Mouse (Mus musculus): ENCODE data around the gene Itgb8. TPM values are rescaled to one million over a fixed set of nuclear protein-coding genes. Genes with fewer than 3 reads are reported as not detected.

Gene Itgb8
- polyA plus RNA-seq, 1 experiment from 2014 or later = 11.8 TPM

DNA sequence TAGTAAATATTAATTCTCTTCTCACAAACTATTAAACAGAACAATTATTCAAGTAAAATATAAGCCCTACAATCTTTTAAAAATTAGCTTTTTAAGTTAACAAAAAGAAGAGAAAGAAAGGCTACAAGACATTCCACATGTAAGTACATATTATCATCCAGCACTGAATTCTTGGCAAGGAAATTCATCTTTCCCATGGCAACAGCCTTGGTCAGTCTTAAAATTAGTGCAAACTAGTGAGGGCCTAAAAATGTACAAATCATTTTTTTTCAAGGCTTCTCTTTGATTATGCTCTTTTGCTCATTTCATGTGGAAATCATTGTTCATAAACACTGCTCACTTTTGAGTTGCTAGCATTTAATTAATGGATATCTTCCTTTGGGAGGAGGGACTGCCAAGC lies 77.8 kb downstream of the Itgb8 start:
- ATAC-seq (replicated peaks) = no peak
- no peak overlapping the region for H3K27ac ChIP-seq (replicated peaks)
- no peak overlapping the region for H3K4me2 ChIP-seq (replicated peaks)
- no peak overlapping the region for H3K4me3 ChIP-seq
- H3K27me3 ChIP-seq = no peaks in the 10 kb centered on the region
- H3K4me1 ChIP-seq = 0 out of 2 replicates have a peak, but pooled peaks cover 6% of the 10 kb centered on the region
- H3K9me3 ChIP-seq = no peaks in the 10 kb centered on the region
- no peak overlapping the region for H3K9ac ChIP-seq (replicated peaks)
- peaks cover 19% of the 10 kb centered on the region for H3K36me3 ChIP-seq

DNA sequence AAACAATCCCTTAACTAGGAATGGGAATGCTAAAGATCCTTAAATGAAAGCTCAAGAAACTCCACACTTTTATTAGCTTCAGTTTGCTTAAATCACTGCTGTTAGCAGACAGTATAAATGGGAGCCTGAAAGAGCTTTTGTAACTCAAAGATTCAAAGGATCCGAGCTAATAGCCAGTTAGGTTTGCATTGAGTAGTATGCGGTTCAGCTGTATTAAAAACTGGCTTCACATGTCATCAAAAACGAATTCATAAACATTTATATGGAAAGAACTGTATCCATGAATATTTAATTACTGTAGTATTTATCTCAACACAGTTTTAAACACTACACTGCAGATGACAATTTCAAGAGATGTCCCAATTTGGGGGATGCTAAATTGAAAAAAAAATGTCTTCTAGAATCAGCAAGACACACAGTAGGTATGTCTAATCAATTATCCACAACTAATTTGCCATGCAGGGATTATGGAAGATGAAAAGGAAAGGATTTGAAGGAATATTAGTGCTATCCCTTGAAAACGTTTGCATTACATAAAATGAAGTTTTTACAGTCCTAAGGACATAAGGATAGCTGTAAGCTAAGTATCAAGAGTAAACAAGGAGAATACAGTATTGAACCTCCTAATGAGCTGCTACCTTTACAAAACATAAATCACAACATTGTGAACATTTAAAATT lies 79.2 kb downstream of the Itgb8 start:
- 25% methylated on average over 4 of the region's 4 CpGs for WGBS
- no peak for ATAC-seq (replicated peaks)
- H3K4me2 ChIP-seq (replicated peaks) = no peak overlapping the region

DNA sequence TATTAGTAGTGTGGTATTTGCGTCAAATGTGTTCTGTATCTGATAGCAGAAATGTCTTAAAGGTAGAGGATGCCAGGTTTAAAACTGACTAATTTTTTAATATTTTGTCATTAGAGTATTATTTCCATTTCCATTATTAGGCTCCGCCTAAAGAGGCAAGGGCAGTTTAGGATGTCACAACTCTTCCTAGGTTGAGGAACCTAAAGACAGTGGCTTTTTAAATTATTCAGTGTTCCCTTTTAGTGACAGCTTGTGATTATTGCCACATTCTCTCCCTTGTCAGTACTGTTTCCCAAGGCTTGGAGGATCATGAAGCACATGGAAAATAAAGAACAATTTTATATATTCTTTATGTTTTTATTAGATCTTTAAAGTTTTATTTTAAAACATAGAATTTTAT lies 80.9 kb downstream of the Itgb8 start:
- Histone ChIP-seq H3K4me3 (no peak overlapping the region), H3K27me3 (no peaks in the 10 kb centered on the region), H3K4me2 (replicated peaks) (no peak overlapping the region), H3K9me3 (no peaks in the 10 kb centered on the region), H3K27ac (replicated peaks) (no peak overlapping the region), H3K9ac (replicated peaks) (no peak overlapping the region), H3K36me3 (peaks cover 4% of the 10 kb centered on the region), H3K4me1 (no peaks in the 10 kb centered on the region)
- WGBS = 92% methylated on average over 2 of the region's 2 CpGs
- ATAC-seq (replicated peaks) = no peak

More for the DNA sequence above, 79.2 kb downstream of the Itgb8 start:
- Histone ChIP-seq H3K9me3 (no peaks in the 10 kb centered on the region), H3K4me3 (no peak overlapping the region), H3K36me3 (peaks cover 10% of the 10 kb centered on the region), H3K27me3 (no peaks in the 10 kb centered on the region), H3K4me1 (0 out of 2 replicates have a peak, but pooled peaks cover 2% of the 10 kb centered on the region), H3K27ac (replicated peaks) (no peak overlapping the region), H3K9ac (replicated peaks) (no peak overlapping the region)

DNA sequence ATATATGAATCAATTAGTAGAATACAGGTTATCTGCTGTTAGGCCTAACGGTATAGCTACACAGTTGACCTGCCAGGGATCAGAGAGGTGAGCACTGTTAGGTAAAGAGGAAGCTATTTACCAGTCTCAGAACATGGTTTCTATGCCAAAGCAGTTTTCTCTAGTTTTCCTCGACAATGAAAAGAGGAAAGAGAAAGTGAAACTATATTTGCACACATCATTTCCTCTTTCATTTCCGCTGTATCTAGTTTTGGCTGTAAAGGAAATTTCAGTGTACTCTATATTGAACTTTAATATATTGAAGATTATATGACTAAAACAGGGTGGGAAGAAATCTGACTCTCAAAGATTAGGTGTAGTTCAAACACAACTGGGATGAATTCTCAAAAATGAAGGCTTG lies 81.5 kb downstream of the Itgb8 start:
- Histone ChIP-seq H3K4me2 (replicated peaks) (no peak overlapping the region), H3K36me3 (no peaks in the 10 kb centered on the region; the same call in 1 of the 2 replicates), H3K9ac (replicated peaks) (no peak overlapping the region), H3K27ac (replicated peaks) (no peak overlapping the region), H3K4me1 (no peaks in the 10 kb centered on the region), H3K9me3 (no peaks in the 10 kb centered on the region), H3K4me3 (no peak overlapping the region), H3K27me3 (no peaks in the 10 kb centered on the region)
- 86% methylated on average over 3 of the region's 3 CpGs for WGBS
- ATAC-seq (replicated peaks) = no peak

DNA sequence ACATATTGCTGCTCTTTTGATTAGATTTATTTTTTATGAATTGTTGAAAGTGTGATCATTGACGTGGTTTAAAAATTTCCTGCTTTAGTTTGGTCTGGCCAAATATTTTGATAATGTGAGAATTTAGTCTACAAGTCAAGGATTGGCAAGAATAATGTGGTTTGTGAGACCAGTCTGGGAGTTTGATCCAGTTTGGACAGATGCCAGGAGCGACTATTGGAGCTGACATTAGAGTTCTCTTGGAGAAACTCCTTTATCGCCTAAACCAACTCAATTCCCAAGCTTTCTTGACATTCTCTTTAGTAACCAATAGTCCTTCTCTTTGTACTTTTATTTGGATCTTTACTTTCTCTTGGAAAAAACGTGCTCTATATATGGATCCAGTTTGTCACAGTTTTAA lies 83.0 kb downstream of the Itgb8 start:
- Histone ChIP-seq H3K4me2 (replicated peaks) (no peak overlapping the region), H3K9ac (replicated peaks) (no peak overlapping the region), H3K27ac (replicated peaks) (no peak overlapping the region), H3K9me3 (no peaks in the 10 kb centered on the region), H3K4me3 (no peak overlapping the region), H3K4me1 (no peaks in the 10 kb centered on the region), H3K27me3 (no peaks in the 10 kb centered on the region), H3K36me3 (no peaks in the 10 kb centered on the region)
- 67% methylated on average over 4 of the region's 4 CpGs for WGBS
- no peak for ATAC-seq (replicated peaks)

DNA sequence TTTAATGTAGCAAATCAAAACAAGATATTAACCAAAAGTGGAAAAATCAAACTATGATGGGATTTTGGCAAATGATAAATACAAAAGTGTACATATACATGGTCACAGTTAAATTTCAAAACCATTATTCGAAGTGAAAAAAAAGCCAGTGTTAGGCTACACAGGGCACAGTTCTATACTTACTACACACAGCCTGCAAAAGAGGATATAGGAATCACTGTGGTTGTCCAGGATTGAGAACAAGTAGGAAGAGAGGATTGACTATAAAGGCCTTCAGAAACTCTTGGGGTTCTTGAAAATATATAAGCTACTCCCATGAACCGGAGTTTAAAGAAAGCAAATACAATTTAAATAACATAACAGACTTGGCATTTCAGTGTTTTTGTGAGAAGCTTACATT lies 87.6 kb downstream of the Itgb8 start:
- Histone ChIP-seq H3K9ac (replicated peaks) (no peak overlapping the region), H3K9me3 (no peaks in the 10 kb centered on the region), H3K4me3 (no peak overlapping the region), H3K27me3 (no peaks in the 10 kb centered on the region), H3K4me1 (no peaks in the 10 kb centered on the region), H3K36me3 (no peaks in the 10 kb centered on the region), H3K4me2 (replicated peaks) (no peak overlapping the region), H3K27ac (replicated peaks) (no peak overlapping the region)
- no peak for ATAC-seq (replicated peaks)
- WGBS = 95% methylated on average over 2 of the region's 2 CpGs

DNA sequence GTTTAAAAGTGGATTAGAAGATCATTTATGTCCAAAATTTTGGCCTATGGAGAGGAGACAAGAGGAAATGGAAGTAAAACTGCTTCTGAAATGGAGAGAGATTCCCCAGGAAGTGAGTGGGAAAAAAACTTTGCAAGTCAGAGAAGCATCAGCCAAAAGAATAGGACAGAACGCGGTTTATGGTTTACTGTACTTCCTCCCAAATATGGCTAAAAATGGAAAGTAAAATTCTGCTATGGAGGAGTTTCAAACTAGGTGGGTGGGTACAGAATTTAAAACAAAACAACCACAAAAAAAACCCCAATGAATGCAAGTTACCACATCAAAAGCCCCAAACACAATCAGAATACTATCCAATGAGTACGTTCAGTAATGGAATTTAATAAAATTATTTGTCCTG lies 90.8 kb downstream of the Itgb8 start:
- H3K36me3 ChIP-seq = no peaks in the 10 kb centered on the region
- ATAC-seq (replicated peaks) = no peak
- H3K9me3 ChIP-seq = no peaks in the 10 kb centered on the region
- 91% methylated on average over 3 of the region's 3 CpGs for WGBS
- H3K4me1 ChIP-seq = no peaks in the 10 kb centered on the region
- no peak overlapping the region for H3K4me2 ChIP-seq (replicated peaks)
- H3K9ac ChIP-seq (replicated peaks) = no peak overlapping the region
- H3K4me3 ChIP-seq = no peak overlapping the region
- H3K27me3 ChIP-seq = no peaks in the 10 kb centered on the region
- no peak overlapping the region for H3K27ac ChIP-seq (replicated peaks)

DNA sequence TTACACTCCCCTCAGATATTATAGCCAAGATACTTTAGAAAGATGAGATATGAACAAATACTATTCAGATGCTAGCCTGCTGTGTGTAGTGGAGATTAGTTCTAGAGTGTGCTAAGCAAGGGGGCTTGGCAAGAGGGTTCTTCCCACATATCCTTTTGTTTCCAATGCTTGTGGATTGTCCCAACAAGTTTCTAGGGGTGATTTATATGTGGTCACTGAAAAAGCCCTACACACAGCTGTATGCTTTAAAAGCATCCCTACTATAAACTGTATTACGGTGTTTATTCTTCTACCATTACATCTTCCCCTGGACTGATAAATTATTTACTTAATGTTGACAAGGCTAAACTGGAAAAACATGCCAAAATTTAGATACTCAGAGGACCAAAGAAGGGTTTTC lies 92.6 kb downstream of the Itgb8 start:
- Histone ChIP-seq H3K4me3 (no peak overlapping the region), H3K4me2 (replicated peaks) (no peak overlapping the region), H3K36me3 (no peaks in the 10 kb centered on the region), H3K9me3 (no peaks in the 10 kb centered on the region), H3K4me1 (no peaks in the 10 kb centered on the region), H3K9ac (replicated peaks) (no peak overlapping the region), H3K27me3 (no peaks in the 10 kb centered on the region), H3K27ac (replicated peaks) (no peak overlapping the region)
- 93% methylated on average over 1 of the region's 1 CpGs for WGBS
- no peak for ATAC-seq (replicated peaks)

DNA sequence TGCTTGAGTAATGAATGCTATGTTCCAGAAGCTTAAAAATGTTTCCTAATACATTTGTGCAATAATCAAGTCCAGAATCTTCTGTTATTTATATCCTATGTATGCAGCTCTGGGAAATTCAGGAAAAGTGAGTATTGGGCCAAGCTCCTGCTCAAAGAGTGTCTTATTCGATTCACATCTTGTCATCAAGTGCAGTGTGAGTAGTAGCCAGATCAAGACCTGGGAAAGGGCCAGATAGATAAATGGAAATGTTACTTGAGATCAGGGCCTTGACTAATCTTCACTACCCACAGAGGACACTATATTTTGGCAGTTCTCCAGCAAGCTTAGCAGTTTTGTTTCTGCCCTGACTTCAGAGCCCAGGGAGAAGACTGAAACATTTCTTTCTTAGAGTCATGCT lies 100.7 kb downstream of the Itgb8 start:
- no peaks in the 10 kb centered on the region for H3K36me3 ChIP-seq
- H3K9ac ChIP-seq (replicated peaks) = no peak overlapping the region
- H3K4me2 ChIP-seq (replicated peaks) = no peak overlapping the region
- ATAC-seq (replicated peaks) = no peak
- no peaks in the 10 kb centered on the region for H3K27me3 ChIP-seq
- H3K4me3 ChIP-seq = no peak overlapping the region
- WGBS = 72% methylated on average over 1 of the region's 1 CpGs
- H3K4me1 ChIP-seq = no peaks in the 10 kb centered on the region
- H3K27ac ChIP-seq (replicated peaks) = no peak overlapping the region
- no peaks in the 10 kb centered on the region for H3K9me3 ChIP-seq

DNA sequence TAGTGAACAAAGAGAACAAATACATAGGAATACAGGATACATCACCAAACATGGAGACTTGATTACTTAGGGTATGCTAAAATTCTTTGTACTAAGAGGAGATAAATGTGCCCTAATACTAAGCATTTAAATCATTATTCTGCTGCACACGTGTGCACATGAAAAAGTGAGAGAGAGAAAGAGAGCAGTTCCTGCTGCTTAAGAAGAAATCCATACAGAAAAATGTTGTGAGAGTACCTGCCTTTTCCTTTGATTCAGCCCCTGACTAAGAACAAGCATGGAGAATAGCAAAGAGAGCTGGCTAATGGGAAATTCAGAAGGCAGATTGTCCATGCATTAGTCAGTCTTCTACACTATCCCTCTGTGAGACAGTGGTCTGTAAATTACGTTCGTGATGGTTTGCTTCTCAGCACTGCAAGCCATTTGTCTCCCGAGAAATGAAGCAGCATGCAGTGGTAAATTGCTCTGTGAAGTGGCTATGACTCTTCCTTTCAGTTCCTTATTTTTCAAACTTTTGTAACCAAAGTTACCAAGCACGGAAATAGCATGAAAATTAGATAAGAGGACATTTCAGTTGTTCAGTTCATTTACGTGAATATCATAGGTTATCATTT lies 125.0 kb downstream of the Itgb8 start:
- H3K36me3 ChIP-seq = no peaks in the 10 kb centered on the region
- 71% methylated on average over 6 of the region's 6 CpGs for WGBS
- H3K27me3 ChIP-seq = no peaks in the 10 kb centered on the region
- no peak overlapping the region for H3K9ac ChIP-seq (replicated peaks)
- no peak for ATAC-seq (replicated peaks)
- H3K4me1 ChIP-seq = no peaks in the 10 kb centered on the region
- no peaks in the 10 kb centered on the region for H3K9me3 ChIP-seq
- H3K4me3 ChIP-seq = no peak overlapping the region
- H3K4me2 ChIP-seq (replicated peaks) = no peak overlapping the region
- no peak overlapping the region for H3K27ac ChIP-seq (replicated peaks)

DNA sequence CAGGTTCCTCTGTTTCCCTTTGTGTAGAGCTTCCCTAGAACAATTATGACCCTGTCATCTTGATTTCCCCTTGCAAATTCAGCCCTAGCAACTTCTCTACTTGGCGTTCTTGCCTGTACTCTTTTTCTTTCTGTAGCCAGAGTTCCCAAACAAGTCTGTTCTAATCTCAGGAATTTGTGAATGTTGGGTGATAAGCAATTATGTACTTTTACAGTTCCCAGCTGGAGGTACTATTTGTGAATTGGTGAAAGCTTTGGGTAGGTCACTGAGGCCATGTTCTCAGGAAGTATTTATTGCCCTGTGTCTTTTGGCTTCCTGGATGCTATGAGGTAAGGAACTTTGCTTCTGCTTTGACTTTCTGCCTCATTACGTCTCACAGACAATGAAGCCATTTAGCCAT lies 128.5 kb downstream of the Itgb8 start:
- H3K27me3 ChIP-seq = no peaks in the 10 kb centered on the region
- no peaks in the 10 kb centered on the region for H3K9me3 ChIP-seq
- H3K4me2 ChIP-seq (replicated peaks) = no peak overlapping the region
- no peak overlapping the region for H3K27ac ChIP-seq (replicated peaks)
- H3K4me3 ChIP-seq = no peak overlapping the region
- no peak overlapping the region for H3K9ac ChIP-seq (replicated peaks)
- WGBS = 59% methylated on average over 2 of the region's 2 CpGs
- H3K36me3 ChIP-seq = no peaks in the 10 kb centered on the region
- H3K4me1 ChIP-seq = no peaks in the 10 kb centered on the region
- no peak for ATAC-seq (replicated peaks)
